Mouse (Mus musculus): Measurements from ENCODE around the gene Kcna7. TPM values are rescaled to one million over a fixed set of nuclear protein-coding genes. Genes with fewer than 3 reads are reported as not detected.
"Not testable (repeated sequence)": the region's sequence is repeated elsewhere in the genome, so short reads cannot be mapped to it uniquely, and the experiment has no call there.

Kcna7 gene
- polyA plus RNA-seq, 1 experiment from 2014 or later: not detected

GRCm38 (mm10) chr7:45395578-45396336 is 9.7 kb upstream of the Kcna7 start, which contains the start of gene Snrnp70:
Gene Snrnp70 (minus strand): TSS chr7:45395742.
- 0 out of 2 replicates have a peak, but pooled peaks have one; percentile 0 for TF ChIP-seq CTCF (IDR thresholded peaks at IDR 0.05; ENCODE audit: low read depth)
- H3K4me3 ChIP-seq (ENCODE audit: low read depth, low read length): peak within 1 kb of the TSS; percentile 75
- no peaks in the 10 kb centered on the region for H3K27me3 ChIP-seq (ENCODE audit: insufficient read depth, low read length)
- peak within 1 kb of the TSS; percentile 100 for H3K4me2 ChIP-seq
- peaks cover 33% of the 10 kb centered on the region for H3K36me3 ChIP-seq (ENCODE audit: insufficient read depth)
- no peaks in the 10 kb centered on the region for H3K9me3 ChIP-seq (ENCODE audit: low read depth, low read length)
- H3K9ac ChIP-seq: peak within 1 kb of the TSS; percentile 90
- DNase-seq (peak; percentile 100), ATAC-seq (ENCODE audit: insufficient read depth) (peak; percentile 98)
- WGBS: under 1% methylated on average over 60 of the region's 60 CpGs
- peaks cover 6% of the 10 kb centered on the region for H3K4me1 ChIP-seq (ENCODE audit: insufficient read depth)
- peak within 1 kb of the TSS; percentile 99 for H3K27ac ChIP-seq (ENCODE audit: low read depth)

- H3K4me1 ChIP-seq (ENCODE audit: insufficient read depth); H3K9ac ChIP-seq; H3K9me3 ChIP-seq (ENCODE audit: low read depth, low read length); DNase-seq; H3K27me3 ChIP-seq (ENCODE audit: insufficient read depth, low read length): not testable (repeated sequence)
- Histone ChIP-seq H3K27ac (ENCODE audit: low read depth) (peak overlapping the region; percentile 85), H3K4me3 (ENCODE audit: low read depth, low read length) (peak overlapping the region; percentile 75), H3K4me2 (peak overlapping the region; percentile 69), H3K36me3 (ENCODE audit: insufficient read depth) (peaks cover 30% of the 10 kb centered on the region)
- WGBS: 10% methylated on average over 3 of the region's 3 CpGs
- ATAC-seq (ENCODE audit: insufficient read depth): peak; percentile 42
- TF ChIP-seq CTCF (IDR thresholded peaks at IDR 0.05; ENCODE audit: low read depth): peak; percentile 24; the same call in 1 of the 2 replicates
These were observed 9.1 kb upstream of the Kcna7 start for GRCm38 (mm10) chr7:45396337-45396775.

GRCm38 (mm10) chr7:45396787-45397186 is 8.7 kb upstream of the Kcna7 start:
- H3K4me3 ChIP-seq (ENCODE audit: low read depth, low read length): no peak overlapping the region
- H3K9me3 ChIP-seq (ENCODE audit: low read depth, low read length): no peaks in the 10 kb centered on the region
- 69% methylated on average over 2 of the region's 2 CpGs for WGBS
- peaks cover 6% of the 10 kb centered on the region for H3K4me1 ChIP-seq (ENCODE audit: insufficient read depth)
- H3K27ac ChIP-seq (ENCODE audit: low read depth): no peak overlapping the region
- no peak for TF ChIP-seq CTCF (IDR thresholded peaks at IDR 0.05; ENCODE audit: low read depth)
- DNase-seq (no peak), ATAC-seq (ENCODE audit: insufficient read depth) (no peak)
- peaks cover 26% of the 10 kb centered on the region for H3K36me3 ChIP-seq (ENCODE audit: insufficient read depth)
- no peak overlapping the region for H3K4me2 ChIP-seq
- no peak overlapping the region for H3K9ac ChIP-seq
- H3K27me3 ChIP-seq (ENCODE audit: insufficient read depth, low read length): no peaks in the 10 kb centered on the region

- Histone ChIP-seq H3K9ac (no peak overlapping the region), H3K27ac (ENCODE audit: low read depth) (no peak overlapping the region), H3K27me3 (ENCODE audit: insufficient read depth, low read length) (peaks cover 18% of the 10 kb centered on the region), H3K36me3 (ENCODE audit: insufficient read depth) (no peaks in the 10 kb centered on the region), H3K4me2 (no peak overlapping the region), H3K9me3 (ENCODE audit: low read depth, low read length) (no peaks in the 10 kb centered on the region), H3K4me1 (ENCODE audit: insufficient read depth) (no peaks in the 10 kb centered on the region), H3K4me3 (ENCODE audit: low read depth, low read length) (no peak overlapping the region)
- DNase-seq (no peak), ATAC-seq (ENCODE audit: insufficient read depth) (no peak)
- TF ChIP-seq CTCF (IDR thresholded peaks at IDR 0.05; ENCODE audit: low read depth): no peak
- WGBS: 57% methylated on average over 10 of the region's 10 CpGs
These were observed 3.9 kb upstream of the Kcna7 start for GRCm38 (mm10) chr7:45401521-45402085.

GRCm38 (mm10) chr7:45403532-45404261 is 1.8 kb upstream of the Kcna7 start:
- ATAC-seq (ENCODE audit: insufficient read depth) (no peak), DNase-seq (peak; percentile 88)
- TF ChIP-seq CTCF (IDR thresholded peaks at IDR 0.05; ENCODE audit: low read depth): peak; percentile 69
- Histone ChIP-seq H3K9me3 (ENCODE audit: low read depth, low read length) (no peaks in the 10 kb centered on the region), H3K4me3 (ENCODE audit: low read depth, low read length) (no peak overlapping the region), H3K27ac (ENCODE audit: low read depth) (no peak overlapping the region), H3K27me3 (ENCODE audit: insufficient read depth, low read length) (peaks cover 38% of the 10 kb centered on the region), H3K36me3 (ENCODE audit: insufficient read depth) (no peaks in the 10 kb centered on the region), H3K9ac (no peak overlapping the region), H3K4me1 (ENCODE audit: insufficient read depth) (no peaks in the 10 kb centered on the region), H3K4me2 (no peak overlapping the region)
- 47% methylated on average over 6 of the region's 6 CpGs for WGBS

GRCm38 (mm10) chr7:45406157-45407156 is 1.0 kb downstream of the Kcna7 start:
- 2% methylated on average over 114 of the region's 114 CpGs for WGBS
- Histone ChIP-seq H3K4me3 (ENCODE audit: low read depth, low read length) (peak overlapping the region; percentile 39), H3K27ac (ENCODE audit: low read depth) (no peak overlapping the region), H3K9ac (peak overlapping the region; percentile 32), H3K36me3 (ENCODE audit: insufficient read depth) (no peaks in the 10 kb centered on the region), H3K4me1 (ENCODE audit: insufficient read depth) (no peaks in the 10 kb centered on the region), H3K27me3 (ENCODE audit: insufficient read depth, low read length) (peaks cover 52% of the 10 kb centered on the region), H3K4me2 (peak overlapping the region; percentile 65), H3K9me3 (ENCODE audit: low read depth, low read length) (no peaks in the 10 kb centered on the region)
- peak; percentile 32 for DNase-seq
- no peak for TF ChIP-seq CTCF (IDR thresholded peaks at IDR 0.05; ENCODE audit: low read depth)
- ATAC-seq (ENCODE audit: insufficient read depth): no peak

All from lung, embryonic 14.5 days (tissue).